Mouse (Mus musculus) limb, embryonic 12.5 days (tissue): ENCODE data around the gene Wwc2. TPM values are rescaled to one million over a fixed set of nuclear protein-coding genes. Genes with fewer than 3 reads are reported as not detected.

Experiments used
- ATAC-seq: fragments of 200-750 bp; cut with Nextera tagmentation; 2 replicates; pipeline ENCODE4 v1.8.0; 2017; ENCODE audit warnings: low read depth, moderate TSS enrichment; ENCODE audit not compliant: insufficient number of reproducible peaks, insufficient read depth, low FRiP score, low TSS enrichment
- H3K27ac ChIP-seq: fragments of 300-500 bp; sonication (generic); 2 replicates; pipeline ENCODE4 v1.5.1; 2016; ENCODE audit warnings: mild to moderate bottlenecking, moderate library complexity
- H3K27me3 ChIP-seq: fragments of 300-500 bp; sonication (generic); 2 replicates; pipeline ENCODE4 v1.6.1; 2016; ENCODE audit warnings: mild to moderate bottlenecking, moderate library complexity
- H3K36me3 ChIP-seq: fragments of 300-500 bp; sonication (generic); 2 replicates; pipeline ENCODE4 v1.6.1; 2016; ENCODE audit warnings: mild to moderate bottlenecking, moderate library complexity
- H3K4me1 ChIP-seq: fragments of 300-500 bp; sonication (generic); replicated peaks from 2 replicates; pipeline ENCODE4 v1.6.1; 2016
- H3K4me2 ChIP-seq: fragments of 300-500 bp; sonication (generic); 2 replicates; pipeline ENCODE4 v1.6.1; 2016; ENCODE audit warnings: mild to moderate bottlenecking, moderate library complexity
- H3K4me3 ChIP-seq: fragments of 300-500 bp; sonication (generic); replicated peaks from 2 replicates; pipeline ENCODE4 v1.5.1; 2016; ENCODE audit warnings: mild to moderate bottlenecking
- H3K9ac ChIP-seq: fragments of 300-500 bp; sonication (generic); replicated peaks from 2 replicates; pipeline ENCODE4 v1.6.1; 2016; ENCODE audit warnings: mild to moderate bottlenecking, moderate library complexity
- H3K9me3 ChIP-seq: fragments of 300-500 bp; sonication (generic); 2 replicates; pipeline ENCODE4 v1.6.1; 2016; ENCODE audit warnings: mild to moderate bottlenecking, moderate library complexity
- WGBS: fragments of 180-500 bp; shearing (Covaris S2); methylation state at CpG from one replicate; pipeline ENCODE4 v1.1.7; 2016; 5-methylcytosine and 5-hydroxymethylcytosine counted together
- polyA plus RNA-seq: library from polyadenylated mRNA; unstranded; fragments of >200 nt; fragmentation: Nextera tagmentation; extraction: Ambion mirVana; gene quantifications from 2 replicates; pipeline ENCODE4 v1.2.1, GENCODE M21; 2016

Wwc2 gene
- 17.0 and 17.6 TPM in 2 replicates for polyA plus RNA-seq

DNA sequence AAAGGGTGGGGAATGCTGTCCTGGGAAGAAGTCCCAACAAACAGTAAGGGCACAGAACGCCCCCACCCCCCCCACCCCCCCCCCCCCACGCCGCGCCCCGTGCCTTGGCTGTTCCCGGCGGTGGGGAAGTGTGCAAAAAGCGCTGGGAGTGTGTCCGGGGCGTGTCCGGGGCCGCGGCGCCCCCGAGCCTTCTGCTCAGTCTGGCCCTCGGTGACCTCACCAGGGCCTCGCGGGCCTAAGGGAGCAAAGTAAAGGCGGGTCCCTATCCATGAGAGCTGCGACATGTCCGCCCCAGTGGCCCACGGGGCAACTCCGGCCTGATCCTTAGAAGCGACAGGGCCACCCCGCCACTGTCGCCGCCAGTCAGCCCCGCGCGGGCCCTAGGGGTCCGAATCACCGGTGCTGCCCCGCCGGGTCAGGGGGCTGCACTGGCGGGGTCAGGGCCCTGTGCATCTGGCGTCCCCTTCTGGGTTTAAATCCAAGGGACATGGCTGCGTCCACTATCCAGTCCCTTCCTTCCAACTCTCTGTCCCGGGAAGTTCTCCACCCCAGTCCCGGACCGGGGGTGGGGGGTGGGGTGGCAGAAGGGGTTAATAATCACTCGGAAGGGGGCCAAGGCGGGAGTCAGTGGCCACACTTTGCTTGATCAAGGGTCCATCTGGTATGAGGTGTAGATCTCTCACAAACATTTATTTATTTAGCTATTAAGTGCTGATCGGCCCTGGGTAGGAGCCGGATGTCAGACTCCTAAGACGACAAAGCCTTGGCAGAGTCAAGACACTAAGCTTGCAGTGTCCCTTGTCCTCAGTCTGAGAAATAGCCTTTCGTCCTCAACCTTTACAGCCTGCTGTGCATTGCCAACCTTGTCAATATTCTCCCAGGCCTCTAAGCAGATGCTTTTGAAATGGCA, at the start of gene Wwc2:
TSS of gene Wwc2 (minus strand) at position 14 of the 910 bp plus-strand sequence.
- Histone ChIP-seq H3K27ac (peak within 1 kb of the TSS; percentile 94), H3K4me3 (peak within 1 kb of the TSS; percentile 96), H3K9me3 (no peaks in the 10 kb centered on the region), H3K9ac (peak within 1 kb of the TSS; percentile 94), H3K36me3 (no peaks in the 10 kb centered on the region), H3K4me1 (peaks cover 46% of the 10 kb centered on the region), H3K4me2 (peak within 1 kb of the TSS; percentile 93), H3K27me3 (no peaks in the 10 kb centered on the region)
- under 1% methylated on average over 42 of the region's 46 CpGs for WGBS
- peak; percentile 43 for ATAC-seq

DNA sequence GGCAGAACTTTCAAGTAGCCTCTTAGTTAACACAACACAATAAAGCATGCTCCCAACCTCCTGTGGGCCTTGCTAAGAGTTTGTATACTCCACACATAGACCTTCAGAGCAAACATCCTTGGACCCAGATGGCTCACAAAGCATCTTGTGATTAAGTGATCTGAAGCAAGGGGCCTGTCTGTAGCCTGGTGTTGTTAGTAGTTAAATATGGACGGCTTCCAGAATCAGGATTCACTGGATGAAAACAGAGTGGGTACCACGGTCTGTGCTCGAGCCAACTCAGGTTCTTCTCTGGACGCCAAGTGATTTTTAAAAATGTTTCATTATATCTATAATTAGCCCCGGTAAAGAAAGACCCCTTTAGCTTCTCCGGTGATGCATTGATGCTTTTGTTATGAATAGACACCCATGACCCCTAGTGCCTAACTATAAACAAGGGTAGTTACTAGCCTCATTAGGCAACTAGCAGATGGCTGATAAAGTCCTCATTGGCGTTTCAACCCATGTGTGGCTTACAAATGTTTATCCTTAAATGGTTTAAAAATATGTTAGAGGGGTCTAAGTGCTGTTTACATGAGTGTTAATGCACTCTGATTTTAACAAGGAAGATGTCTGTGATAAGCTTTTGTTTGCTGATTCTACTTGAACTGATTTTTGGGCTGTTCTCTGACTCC, 47.7 kb upstream of the Wwc2 start:
- WGBS, result 69% methylated on average over 7 of the region's 7 CpGs
- no peak overlapping the region for H3K9ac ChIP-seq
- no peak overlapping the region for H3K4me3 ChIP-seq
- no peaks in the 10 kb centered on the region for H3K4me1 ChIP-seq
- H3K27me3 ChIP-seq, result no peaks in the 10 kb centered on the region
- no peak overlapping the region for H3K4me2 ChIP-seq
- ATAC-seq, result no peak
- H3K36me3 ChIP-seq, result no peaks in the 10 kb centered on the region
- no peak overlapping the region for H3K27ac ChIP-seq
- H3K9me3 ChIP-seq, result no peaks in the 10 kb centered on the region

DNA sequence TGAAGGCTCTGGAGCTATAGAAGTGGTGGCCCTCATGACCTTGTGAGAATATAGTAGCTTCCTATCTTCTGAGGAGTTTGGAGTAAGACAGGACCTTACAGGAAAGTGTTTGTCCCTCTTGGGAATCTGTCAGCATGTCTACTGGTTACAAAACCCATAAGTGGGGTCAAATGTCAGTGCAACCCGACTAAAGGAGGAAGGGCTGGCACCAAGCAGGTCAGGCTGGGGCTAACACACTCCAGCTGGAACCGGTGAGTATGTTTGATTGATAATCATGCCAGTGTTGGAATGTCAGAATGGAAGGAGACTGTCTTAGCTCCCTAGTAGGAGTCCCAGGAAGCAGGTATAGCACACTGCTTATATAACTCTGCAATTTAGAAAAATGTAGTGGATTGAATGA, 41.3 kb upstream of the Wwc2 start:
- H3K4me2 ChIP-seq, result no peak overlapping the region
- H3K27ac ChIP-seq, result no peak overlapping the region
- WGBS, result 7% methylated on average over 2 of the region's 2 CpGs
- ATAC-seq, result no peak
- H3K27me3 ChIP-seq, result no peaks in the 10 kb centered on the region
- no peaks in the 10 kb centered on the region for H3K9me3 ChIP-seq
- no peak overlapping the region for H3K4me3 ChIP-seq
- 0 out of 2 replicates have a peak, but pooled peaks cover under 1% of the 10 kb centered on the region for H3K4me1 ChIP-seq
- H3K9ac ChIP-seq, result no peak overlapping the region
- H3K36me3 ChIP-seq, result no peaks in the 10 kb centered on the region

DNA sequence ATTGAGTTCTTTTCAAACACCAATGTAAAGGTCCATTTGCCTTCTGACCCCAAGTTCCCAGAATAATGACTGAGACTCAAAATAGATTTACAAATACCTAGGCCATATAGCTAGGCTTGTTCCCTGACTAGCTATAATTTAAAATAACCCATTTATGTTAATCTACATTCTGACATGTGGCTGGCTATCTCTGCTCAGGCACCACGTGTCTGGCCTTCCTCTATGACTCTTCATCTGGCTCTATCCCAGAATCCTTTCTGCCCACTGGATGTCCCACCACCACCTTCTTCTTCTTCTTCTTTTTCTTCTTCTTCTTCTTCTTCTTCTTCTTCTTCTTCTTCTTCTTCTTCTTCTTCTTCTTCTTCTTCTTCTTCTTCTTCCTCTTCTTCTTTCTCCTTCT, 39.9 kb upstream of the Wwc2 start:
- no peak overlapping the region for H3K4me2 ChIP-seq
- no peaks in the 10 kb centered on the region for H3K27me3 ChIP-seq
- 85% methylated on average over 1 of the region's 1 CpGs for WGBS
- H3K9me3 ChIP-seq, result no peaks in the 10 kb centered on the region
- no peaks in the 10 kb centered on the region for H3K36me3 ChIP-seq
- 0 out of 2 replicates have a peak, but pooled peaks cover 2% of the 10 kb centered on the region for H3K4me1 ChIP-seq
- H3K9ac ChIP-seq, result no peak overlapping the region
- no peak overlapping the region for H3K27ac ChIP-seq
- H3K4me3 ChIP-seq, result no peak overlapping the region
- ATAC-seq, result no peak

DNA sequence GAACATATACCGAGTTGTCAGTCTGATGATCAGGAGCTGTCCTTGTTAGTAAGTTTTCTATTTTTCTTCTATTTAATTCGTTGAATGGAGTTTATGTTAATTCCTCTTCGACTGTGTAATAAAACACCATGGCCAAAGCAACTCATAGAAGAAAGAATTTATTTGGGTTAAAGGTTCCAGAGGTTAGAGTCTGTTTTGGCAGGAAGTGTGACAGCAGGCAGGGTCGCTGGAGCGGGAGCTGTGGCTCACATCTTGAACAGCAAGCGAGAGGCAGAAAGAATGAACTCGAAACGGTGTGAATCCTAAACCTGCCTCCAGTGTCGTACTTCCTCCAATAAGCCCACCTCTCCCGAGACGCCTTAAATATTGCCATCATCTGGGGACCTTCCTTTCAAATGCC, 36.1 kb upstream of the Wwc2 start:
- Histone ChIP-seq H3K4me2 (no peak overlapping the region), H3K9ac (no peak overlapping the region), H3K27me3 (no peaks in the 10 kb centered on the region), H3K4me1 (0 out of 2 replicates have a peak, but pooled peaks cover 2% of the 10 kb centered on the region), H3K4me3 (no peak overlapping the region), H3K9me3 (no peaks in the 10 kb centered on the region), H3K36me3 (no peaks in the 10 kb centered on the region), H3K27ac (no peak overlapping the region)
- no peak for ATAC-seq
- 54% methylated on average over 11 of the region's 11 CpGs for WGBS

DNA sequence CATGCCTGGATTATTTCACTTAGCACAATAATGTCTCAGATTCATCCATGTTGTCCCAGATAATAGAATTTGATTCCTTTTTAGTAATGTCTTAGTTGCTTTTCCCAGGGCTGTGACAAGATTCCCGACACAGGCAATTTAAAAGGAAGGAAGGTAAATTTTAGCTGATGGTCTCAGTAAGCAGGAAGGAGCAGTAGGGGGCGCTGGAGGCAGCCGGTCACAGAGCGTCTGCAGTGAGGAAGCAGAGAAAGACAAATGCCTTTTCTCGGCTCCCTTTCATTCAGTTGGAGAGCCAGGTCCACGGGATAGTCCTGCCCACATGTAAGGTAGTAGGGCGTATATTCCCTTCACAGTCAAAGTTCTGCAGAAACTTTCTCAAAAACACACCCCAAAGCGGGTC, 32.5 kb upstream of the Wwc2 start:
- H3K9me3 ChIP-seq, result no peaks in the 10 kb centered on the region
- H3K4me2 ChIP-seq, result no peak overlapping the region
- no peaks in the 10 kb centered on the region for H3K27me3 ChIP-seq
- no peaks in the 10 kb centered on the region for H3K36me3 ChIP-seq
- H3K4me3 ChIP-seq, result no peak overlapping the region
- no peak overlapping the region for H3K9ac ChIP-seq
- no peak overlapping the region for H3K27ac ChIP-seq
- 0 out of 2 replicates have a peak, but pooled peaks cover 2% of the 10 kb centered on the region for H3K4me1 ChIP-seq
- WGBS, result 77% methylated on average over 8 of the region's 8 CpGs
- ATAC-seq, result no peak

DNA sequence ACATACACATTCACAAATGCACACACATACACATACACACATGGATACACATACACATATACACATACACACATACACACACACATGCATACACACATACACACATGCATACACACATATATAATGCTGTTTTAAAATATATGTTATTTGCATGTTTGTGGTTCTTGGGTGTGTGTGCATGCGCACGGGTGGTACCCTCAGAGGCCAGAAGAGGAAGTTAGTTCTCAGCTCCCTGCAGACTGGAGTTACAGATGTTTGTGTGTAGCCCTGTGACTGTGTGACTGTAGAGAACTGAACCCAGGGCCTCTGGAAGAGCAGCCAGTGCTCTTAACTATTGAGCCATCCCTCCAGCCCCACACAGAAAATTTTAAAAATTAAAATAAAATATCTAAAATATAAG, 29.0 kb upstream of the Wwc2 start:
- H3K9me3 ChIP-seq, result no peaks in the 10 kb centered on the region
- H3K4me3 ChIP-seq, result no peak overlapping the region

DNA sequence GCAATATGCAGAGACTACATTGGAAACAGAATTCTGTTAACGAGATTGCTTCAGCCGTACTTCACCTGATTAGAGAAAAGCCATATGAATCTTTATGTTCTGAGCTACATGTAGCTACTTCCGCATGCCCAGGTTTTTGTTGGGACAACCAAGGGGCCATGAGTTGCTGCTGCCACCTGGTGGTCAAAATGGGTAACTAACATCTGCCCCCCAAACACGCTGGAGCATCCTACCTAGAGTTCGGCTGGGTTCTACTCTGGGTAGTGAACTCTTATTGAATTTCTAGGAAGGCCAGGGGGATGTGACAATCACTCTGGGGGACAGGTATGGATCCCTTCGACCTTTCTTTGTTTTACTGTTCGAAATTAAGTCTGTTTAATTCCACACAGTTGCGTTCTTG, 25.8 kb upstream of the Wwc2 start:
- 0 out of 2 replicates have a peak, but pooled peaks have one; percentile 31 for ATAC-seq
- H3K27ac ChIP-seq, result no peak overlapping the region
- no peak overlapping the region for H3K4me3 ChIP-seq
- no peaks in the 10 kb centered on the region for H3K4me1 ChIP-seq
- no peaks in the 10 kb centered on the region for H3K9me3 ChIP-seq
- 22% methylated on average over 8 of the region's 8 CpGs for WGBS
- H3K9ac ChIP-seq, result no peak overlapping the region
- no peak overlapping the region for H3K4me2 ChIP-seq
- no peaks in the 10 kb centered on the region for H3K36me3 ChIP-seq
- H3K27me3 ChIP-seq, result no peaks in the 10 kb centered on the region

More for the DNA sequence above, 29.0 kb upstream of the Wwc2 start:
- Histone ChIP-seq H3K27me3 (no peaks in the 10 kb centered on the region), H3K4me2 (no peak overlapping the region), H3K9ac (no peak overlapping the region), H3K27ac (no peak overlapping the region), H3K36me3 (no peaks in the 10 kb centered on the region), H3K4me1 (no peaks in the 10 kb centered on the region)
- ATAC-seq, result no peak
- WGBS, result 76% methylated on average over 2 of the region's 2 CpGs

DNA sequence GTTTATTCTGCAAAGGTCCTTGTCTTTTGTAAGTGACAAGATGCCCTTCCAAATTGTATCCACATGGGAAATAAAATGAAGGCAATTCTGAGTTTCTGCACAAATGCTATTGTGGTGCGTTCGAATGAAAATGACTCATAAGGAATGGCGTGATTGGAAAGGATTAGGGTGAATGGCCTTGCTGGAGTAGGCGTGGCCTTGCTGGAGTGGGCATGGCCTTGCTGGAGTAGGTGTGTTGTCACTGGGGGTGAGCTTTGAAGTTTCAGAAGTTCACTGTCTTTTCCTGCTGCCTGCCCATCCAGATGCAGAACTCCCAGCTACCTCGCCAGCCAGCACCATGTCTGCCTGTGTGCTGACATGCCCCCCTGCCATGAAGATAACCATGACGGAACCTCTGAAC, 23.7 kb upstream of the Wwc2 start:
- no peaks in the 10 kb centered on the region for H3K9me3 ChIP-seq
- H3K4me1 ChIP-seq, result no peaks in the 10 kb centered on the region
- H3K27ac ChIP-seq, result no peak overlapping the region
- no peak overlapping the region for H3K4me3 ChIP-seq
- no peak overlapping the region for H3K9ac ChIP-seq
- 87% methylated on average over 6 of the region's 6 CpGs for WGBS
- no peaks in the 10 kb centered on the region for H3K27me3 ChIP-seq
- no peak for ATAC-seq
- H3K4me2 ChIP-seq, result no peak overlapping the region
- H3K36me3 ChIP-seq, result no peaks in the 10 kb centered on the region

DNA sequence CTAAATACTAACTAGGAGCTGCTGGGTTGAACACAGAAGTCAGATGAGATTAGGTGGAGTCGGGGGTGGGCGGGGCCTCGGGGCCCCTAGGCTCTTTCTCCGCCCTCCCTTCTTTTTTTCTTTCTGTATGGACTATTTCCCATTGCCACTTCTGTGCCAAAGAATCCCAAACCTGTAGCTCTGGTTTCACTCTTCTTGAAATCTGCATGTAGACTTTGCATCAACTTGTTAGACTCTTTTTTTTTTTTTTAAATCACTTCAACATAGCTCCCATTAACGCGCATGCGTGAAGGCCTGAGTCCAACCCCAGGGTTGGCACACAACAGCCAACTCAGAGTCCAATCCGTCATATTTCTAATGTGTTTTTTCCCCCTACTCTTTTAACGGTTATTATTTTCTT, 22.6 kb upstream of the Wwc2 start:
- no peak for ATAC-seq
- WGBS, result 91% methylated on average over 9 of the region's 9 CpGs
- Histone ChIP-seq H3K27me3 (no peaks in the 10 kb centered on the region), H3K4me3 (no peak overlapping the region), H3K9ac (no peak overlapping the region), H3K4me2 (no peak overlapping the region), H3K27ac (no peak overlapping the region), H3K4me1 (no peaks in the 10 kb centered on the region), H3K9me3 (no peaks in the 10 kb centered on the region), H3K36me3 (no peaks in the 10 kb centered on the region)

DNA sequence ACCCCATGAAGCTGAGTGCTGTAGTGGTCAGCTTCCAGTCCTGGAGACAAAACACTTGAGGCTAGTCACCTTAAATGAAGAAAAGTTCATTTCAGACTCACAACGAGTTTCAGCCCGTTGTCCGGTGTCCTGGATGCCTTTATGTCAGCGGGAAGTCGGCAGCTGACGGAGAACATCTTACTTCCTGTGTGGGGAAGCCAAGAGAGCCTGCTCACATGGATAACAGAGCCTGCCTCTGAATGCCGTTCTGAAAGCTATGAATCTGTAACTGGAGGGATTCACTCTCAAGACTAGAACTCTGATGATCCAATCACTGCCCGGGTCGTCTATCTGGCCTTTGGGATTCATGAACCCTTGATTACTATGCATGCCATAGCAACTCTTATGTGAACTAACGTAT, 21.1 kb upstream of the Wwc2 start:
- Histone ChIP-seq H3K4me3 (no peak overlapping the region), H3K9me3 (no peaks in the 10 kb centered on the region), H3K9ac (no peak overlapping the region), H3K27me3 (no peaks in the 10 kb centered on the region), H3K27ac (no peak overlapping the region), H3K4me2 (no peak overlapping the region), H3K4me1 (no peaks in the 10 kb centered on the region), H3K36me3 (no peaks in the 10 kb centered on the region)
- 84% methylated on average over 10 of the region's 10 CpGs for WGBS
- ATAC-seq, result no peak
